Mouse (Mus musculus) heart, embryonic 11.5 days (tissue): Measurements from ENCODE around the gene Smpx. TPM values are rescaled to one million over a fixed set of nuclear protein-coding genes. Genes with fewer than 3 reads are reported as not detected.

ENCODE experiments used
- ATAC-seq: fragments of 200-750 bp; cut with Nextera tagmentation; replicated peaks from 2 replicates; pipeline ENCODE4 v1.8.0; 2017; ENCODE audit warnings: moderate library complexity; ENCODE audit not compliant: insufficient number of reproducible peaks, low FRiP score, low TSS enrichment
- H3K27ac ChIP-seq: fragments of 300-500 bp; sonication (generic); 2 replicates; pipeline ENCODE4 v1.5.1; 2014; ENCODE audit warnings: mild to moderate bottlenecking, low read depth, low read length
- H3K27me3 ChIP-seq: fragments of 300-500 bp; sonication (generic); 2 replicates; pipeline ENCODE4 v1.6.1; 2014; ENCODE audit warnings: mild to moderate bottlenecking, low read length, mixed read lengths; ENCODE audit not compliant: control insufficient read depth, insufficient read depth
- H3K36me3 ChIP-seq: fragments of 300-500 bp; sonication (generic); 2 replicates; pipeline ENCODE4 v1.6.1; 2014; ENCODE audit warnings: mild to moderate bottlenecking, low read length, moderate library complexity, mixed read lengths; ENCODE audit not compliant: control insufficient read depth, insufficient read depth
- H3K4me1 ChIP-seq: fragments of 300-500 bp; sonication (generic); 2 replicates; pipeline ENCODE4 v1.6.1; 2014; ENCODE audit warnings: low read length; ENCODE audit not compliant: control insufficient read depth, insufficient read depth
- H3K4me2 ChIP-seq: fragments of 300-500 bp; sonication (generic); 2 replicates; pipeline ENCODE4 v1.6.1; 2014; ENCODE audit warnings: mild to moderate bottlenecking, moderate library complexity
- H3K4me3 ChIP-seq: fragments of 300-500 bp; sonication (generic); 2 replicates; pipeline ENCODE4 v1.5.1; 2014; ENCODE audit warnings: low read depth, low read length
- H3K9ac ChIP-seq: fragments of 300-500 bp; sonication (generic); 2 replicates; pipeline ENCODE4 v1.6.1; 2014; ENCODE audit warnings: mild to moderate bottlenecking, low read depth, low read length, moderate library complexity
- H3K9me3 ChIP-seq: fragments of 300-500 bp; sonication (generic); replicated peaks from 2 replicates; pipeline ENCODE4 v1.6.1; 2016; ENCODE audit warnings: low read length; ENCODE audit not compliant: control insufficient read depth
- WGBS: fragments of 180-500 bp; shearing (Covaris S2); extraction: QIAGEN DNeasy Blood & Tissue Kit; methylation state at CpG from one replicate; pipeline ENCODE4 v1.1.7; 2014; ENCODE audit not compliant: insufficient replicate concordance; 5-methylcytosine and 5-hydroxymethylcytosine counted together
- polyA plus RNA-seq: library from polyadenylated mRNA; unstranded; fragments of >200 nt; fragmentation: Nextera tagmentation; extraction: Ambion mirVana; gene quantifications from 2 replicates; pipeline ENCODE4 v1.2.1, GENCODE M21; 2014

Smpx gene
- polyA plus RNA-seq, 1 experiment from 2014 or later, result 731 TPM

DNA sequence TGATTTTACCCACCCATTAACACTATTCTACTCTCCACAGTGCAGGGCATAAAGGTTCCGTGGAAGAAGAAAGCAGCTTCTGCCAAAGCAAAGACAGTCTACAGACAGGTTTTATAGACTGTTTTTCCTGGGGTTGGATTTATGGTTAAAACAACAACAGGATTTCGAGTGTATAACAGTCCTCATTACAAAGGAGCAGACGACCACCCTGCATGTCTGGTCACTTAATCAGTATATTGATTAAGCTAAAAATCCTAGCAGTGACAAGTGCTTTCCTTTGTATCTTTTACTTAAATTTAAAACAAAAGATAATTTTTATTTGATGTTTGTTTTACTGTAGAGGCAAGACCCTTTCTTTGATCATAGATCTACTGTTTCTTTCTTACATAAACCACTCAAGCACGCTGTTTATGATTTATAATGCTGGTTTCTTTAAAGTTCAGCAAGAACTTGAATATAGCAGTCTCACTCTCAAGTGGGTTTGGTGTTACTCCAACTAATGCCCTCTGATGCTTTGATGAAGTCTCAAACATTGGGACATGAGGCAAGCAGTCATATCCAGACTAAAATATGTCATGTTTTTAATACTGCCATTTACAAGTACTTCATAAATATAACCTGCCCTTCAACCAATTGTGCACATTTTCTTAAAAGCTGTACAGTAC, 10.0 kb downstream of the Smpx start:
- H3K36me3 ChIP-seq, result no peaks in the 10 kb centered on the region
- no peak overlapping the region for H3K9ac ChIP-seq
- no peak overlapping the region for H3K4me3 ChIP-seq
- WGBS, result 58% methylated on average over 4 of the region's 4 CpGs
- no peak overlapping the region for H3K27ac ChIP-seq
- no peaks in the 10 kb centered on the region for H3K9me3 ChIP-seq
- no peaks in the 10 kb centered on the region for H3K4me1 ChIP-seq
- ATAC-seq, result no peak
- H3K4me2 ChIP-seq, result no peak overlapping the region
- H3K27me3 ChIP-seq, result no peaks in the 10 kb centered on the region

DNA sequence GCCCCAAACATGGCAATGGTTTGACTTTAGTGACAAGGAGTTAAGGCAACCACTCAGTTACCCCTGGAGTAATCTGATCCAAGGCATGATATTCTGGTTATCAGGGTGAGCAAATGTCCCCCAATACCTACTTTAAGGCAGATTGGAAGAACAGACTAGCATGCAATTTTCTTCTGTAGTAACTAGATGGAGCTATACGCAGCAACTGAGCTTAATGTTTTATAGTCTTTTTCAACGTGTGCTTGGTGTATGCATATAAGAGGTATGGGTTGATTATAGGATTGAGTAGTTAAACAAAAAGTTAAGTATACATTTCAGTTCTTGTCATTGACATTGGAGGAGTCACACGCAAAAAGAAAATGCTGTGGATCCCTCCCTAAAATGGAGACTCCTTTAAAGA, 21.2 kb downstream of the Smpx start:
- no peak overlapping the region for H3K4me2 ChIP-seq
- no peak overlapping the region for H3K9ac ChIP-seq
- no peak for ATAC-seq
- no peaks in the 10 kb centered on the region for H3K27me3 ChIP-seq
- no peak overlapping the region for H3K4me3 ChIP-seq
- no peak overlapping the region for H3K27ac ChIP-seq
- 54% methylated on average over 3 of the region's 3 CpGs for WGBS
- H3K9me3 ChIP-seq, result no peaks in the 10 kb centered on the region
- no peaks in the 10 kb centered on the region for H3K36me3 ChIP-seq
- no peaks in the 10 kb centered on the region for H3K4me1 ChIP-seq

DNA sequence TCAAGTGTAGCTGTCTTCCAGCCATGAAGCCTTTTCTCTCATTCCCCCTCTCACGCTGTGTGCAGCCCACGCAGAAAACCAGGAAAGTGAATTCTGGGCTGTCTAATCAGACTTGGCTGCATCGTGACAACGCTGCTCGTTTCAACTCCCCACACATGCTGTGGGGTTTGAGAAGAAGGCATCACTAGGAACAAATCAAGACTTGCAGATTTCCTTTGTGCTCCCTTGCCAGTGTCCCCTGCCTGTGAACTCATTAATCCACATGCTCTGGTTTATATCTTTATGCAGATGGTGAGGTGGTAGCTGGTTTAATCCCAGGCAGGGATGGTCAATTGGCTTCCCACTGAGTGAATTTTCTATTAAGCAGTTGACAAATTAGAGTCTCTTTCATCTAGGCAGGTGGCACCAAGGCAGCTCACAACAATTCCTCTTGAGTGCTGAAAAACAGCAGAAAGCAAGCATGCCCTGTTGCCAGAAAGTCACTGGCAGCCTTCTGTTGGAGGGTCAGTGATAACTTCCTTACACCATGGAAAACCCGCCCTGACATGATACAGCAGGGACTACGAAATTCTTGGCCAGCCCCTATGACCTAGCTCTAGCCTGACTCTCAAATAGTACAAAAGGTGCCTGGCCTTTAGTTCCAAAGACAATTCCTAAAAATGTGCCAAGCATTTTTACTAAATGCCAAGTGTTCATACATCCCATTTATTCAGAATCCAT, 32.1 kb downstream of the Smpx start:
- H3K36me3 ChIP-seq, result no peaks in the 10 kb centered on the region
- ATAC-seq, result no peak
- H3K4me1 ChIP-seq, result no peaks in the 10 kb centered on the region; the same call in 1 of the 2 replicates
- no peak overlapping the region for H3K27ac ChIP-seq
- no peak overlapping the region for H3K9ac ChIP-seq
- H3K4me3 ChIP-seq, result no peak overlapping the region
- H3K9me3 ChIP-seq, result no peaks in the 10 kb centered on the region
- no peak overlapping the region for H3K4me2 ChIP-seq
- H3K27me3 ChIP-seq, result no peaks in the 10 kb centered on the region
- WGBS, result 42% methylated on average over 7 of the region's 7 CpGs

DNA sequence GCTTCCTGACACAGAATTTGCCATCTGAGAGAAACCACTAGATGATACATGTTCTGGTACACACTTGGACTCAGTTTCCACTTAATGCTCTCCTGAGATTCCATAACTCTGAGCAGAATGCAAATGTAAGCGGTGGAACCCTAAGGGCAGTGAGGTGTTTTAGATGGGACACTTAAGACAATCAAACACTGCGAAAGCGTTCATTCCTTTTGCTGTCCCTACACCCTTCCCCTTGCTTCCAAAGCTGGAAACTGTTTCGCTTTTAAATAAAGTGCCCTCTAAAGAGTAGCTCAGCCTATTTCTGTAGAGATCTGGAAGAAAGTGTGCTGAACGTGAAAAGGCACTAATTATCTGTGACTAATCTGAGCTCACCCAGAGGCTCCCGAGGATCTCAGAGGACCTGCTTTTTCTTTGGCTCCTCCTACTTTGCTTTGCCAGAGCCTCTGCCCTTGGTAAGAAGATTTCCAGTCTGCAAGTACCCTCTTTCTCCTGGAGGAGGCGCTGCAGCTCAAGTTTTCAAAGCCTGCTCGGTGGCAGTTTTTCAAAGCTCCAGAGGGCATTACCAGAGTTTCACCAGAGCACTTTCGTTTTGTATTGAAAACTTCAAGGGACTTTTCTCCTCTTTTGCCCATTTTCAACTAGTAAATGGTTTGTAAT, 33.1 kb downstream of the Smpx start:
- no peak for ATAC-seq
- Histone ChIP-seq H3K4me2 (no peak overlapping the region), H3K27ac (no peak overlapping the region), H3K36me3 (no peaks in the 10 kb centered on the region), H3K9ac (no peak overlapping the region), H3K9me3 (no peaks in the 10 kb centered on the region), H3K4me3 (no peak overlapping the region), H3K27me3 (no peaks in the 10 kb centered on the region), H3K4me1 (no peaks in the 10 kb centered on the region; the same call in 1 of the 2 replicates)
- 34% methylated on average over 9 of the region's 9 CpGs for WGBS

DNA sequence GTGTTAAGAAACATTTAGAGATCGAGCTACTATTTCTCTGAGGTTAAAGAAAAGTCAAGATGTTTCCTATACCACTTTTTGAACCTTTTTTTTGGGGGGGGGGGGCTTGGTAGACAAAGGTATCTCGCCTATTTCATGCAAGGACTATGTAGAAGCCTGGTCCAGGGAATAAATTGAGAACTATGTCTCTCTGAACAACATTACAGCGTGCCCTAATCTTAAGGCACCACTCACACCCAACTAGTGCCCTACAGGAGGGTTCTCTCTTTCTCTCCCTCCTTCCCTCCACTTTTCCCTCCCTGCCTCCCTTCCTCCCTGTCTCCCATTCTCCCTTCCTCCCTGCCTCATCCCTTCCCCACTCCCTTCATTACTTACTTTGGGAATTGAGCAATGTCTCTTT, 33.6 kb downstream of the Smpx start:
- no peak overlapping the region for H3K9ac ChIP-seq
- no peaks in the 10 kb centered on the region for H3K36me3 ChIP-seq
- no peak for ATAC-seq
- 45% methylated on average over 3 of the region's 3 CpGs for WGBS
- H3K4me2 ChIP-seq, result no peak overlapping the region
- H3K4me1 ChIP-seq, result no peaks in the 10 kb centered on the region; the same call in 1 of the 2 replicates
- H3K27me3 ChIP-seq, result no peaks in the 10 kb centered on the region
- H3K27ac ChIP-seq, result no peak overlapping the region
- no peaks in the 10 kb centered on the region for H3K9me3 ChIP-seq
- H3K4me3 ChIP-seq, result no peak overlapping the region

DNA sequence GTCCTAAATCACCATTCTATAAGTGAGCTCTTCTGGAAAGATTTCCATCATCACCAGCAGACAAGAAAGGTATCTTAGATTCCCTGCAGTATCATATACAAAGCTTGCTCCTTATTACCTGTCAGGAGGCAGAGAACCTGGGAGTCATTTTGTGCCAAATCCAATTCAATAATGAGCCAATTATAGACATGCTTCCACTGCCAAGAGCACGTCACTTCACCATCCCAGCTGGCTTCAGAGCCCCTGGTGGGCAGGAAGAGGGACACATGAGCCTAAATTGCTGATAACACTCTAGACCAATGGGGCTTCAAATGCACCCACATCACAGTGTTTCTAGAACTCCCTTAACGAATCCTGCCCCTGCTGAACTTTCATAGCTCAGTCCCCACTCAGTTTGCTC, 35.1 kb downstream of the Smpx start:
- no peak for ATAC-seq
- no peak overlapping the region for H3K4me3 ChIP-seq
- H3K27me3 ChIP-seq, result no peaks in the 10 kb centered on the region
- H3K9ac ChIP-seq, result no peak overlapping the region
- H3K27ac ChIP-seq, result no peak overlapping the region
- H3K4me2 ChIP-seq, result no peak overlapping the region
- 55% methylated on average over 2 of the region's 2 CpGs for WGBS
- no peaks in the 10 kb centered on the region; the same call in 1 of the 2 replicates for H3K4me1 ChIP-seq
- H3K9me3 ChIP-seq, result no peaks in the 10 kb centered on the region
- no peaks in the 10 kb centered on the region for H3K36me3 ChIP-seq

DNA sequence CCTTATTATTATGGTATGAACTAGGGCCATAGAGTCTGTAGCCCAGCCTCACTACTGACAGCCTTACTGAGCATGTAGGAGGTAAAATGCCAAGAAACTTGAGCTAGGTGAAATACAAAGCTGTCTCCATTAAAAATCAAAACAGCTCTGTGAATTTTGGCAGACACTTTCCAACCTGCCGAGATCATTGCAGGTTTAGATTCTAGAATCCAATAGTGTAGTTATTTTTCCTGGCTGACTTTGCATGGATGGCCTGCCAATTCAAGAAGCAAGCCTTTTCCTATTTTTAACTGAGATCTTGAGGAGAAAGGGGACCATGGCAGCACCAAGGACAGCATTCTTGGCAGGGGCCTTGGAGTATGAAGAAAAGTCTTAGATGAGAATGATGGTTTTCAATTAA, 35.6 kb downstream of the Smpx start:
- H3K9me3 ChIP-seq, result no peaks in the 10 kb centered on the region
- 79% methylated on average over 1 of the region's 1 CpGs for WGBS
- ATAC-seq, result no peak
- no peaks in the 10 kb centered on the region for H3K27me3 ChIP-seq
- H3K4me2 ChIP-seq, result no peak overlapping the region
- no peak overlapping the region for H3K27ac ChIP-seq
- H3K36me3 ChIP-seq, result no peaks in the 10 kb centered on the region
- no peak overlapping the region for H3K4me3 ChIP-seq
- no peak overlapping the region for H3K9ac ChIP-seq
- H3K4me1 ChIP-seq, result no peaks in the 10 kb centered on the region; the same call in 1 of the 2 replicates

DNA sequence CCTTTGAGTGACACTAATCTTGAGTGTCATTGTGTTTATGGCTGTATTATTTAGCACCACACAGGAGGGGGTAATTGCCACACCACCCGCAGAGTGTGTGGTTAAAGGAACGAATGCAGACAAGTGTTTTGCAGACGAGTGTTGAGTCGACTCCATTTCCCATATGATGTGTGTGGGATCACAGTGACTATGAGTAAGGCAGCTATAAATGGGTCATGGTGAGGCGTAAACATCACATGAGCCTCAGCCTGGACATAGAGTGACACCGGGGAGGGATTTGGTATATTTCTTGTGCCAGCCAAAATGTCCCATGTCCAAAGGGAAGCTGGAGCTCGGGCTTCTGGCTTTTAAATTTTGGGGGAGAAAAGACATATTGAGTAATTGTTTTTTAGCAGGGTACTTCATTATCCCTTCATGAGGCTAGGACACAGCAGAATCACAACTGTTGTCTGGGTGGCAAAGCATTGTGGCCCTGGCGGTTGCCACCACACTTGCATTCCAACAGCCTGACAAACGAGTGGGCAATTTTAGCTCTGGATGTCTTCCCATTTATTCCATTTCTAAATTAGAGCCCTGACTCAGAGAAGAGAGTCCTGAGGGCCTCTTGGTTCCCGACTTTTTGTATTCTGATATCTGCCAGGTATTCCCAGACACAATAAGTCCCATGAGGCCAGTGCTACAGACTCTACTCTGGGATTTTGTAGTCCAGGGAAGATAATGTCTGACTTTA, 49.3 kb downstream of the Smpx start:
- H3K9me3 ChIP-seq, result no peaks in the 10 kb centered on the region
- H3K4me1 ChIP-seq, result no peaks in the 10 kb centered on the region
- WGBS, result 80% methylated on average over 10 of the region's 10 CpGs
- H3K4me2 ChIP-seq, result no peak overlapping the region
- no peak for ATAC-seq
- H3K27ac ChIP-seq, result no peak overlapping the region
- no peaks in the 10 kb centered on the region for H3K27me3 ChIP-seq
- no peak overlapping the region for H3K4me3 ChIP-seq
- no peaks in the 10 kb centered on the region for H3K36me3 ChIP-seq
- no peak overlapping the region for H3K9ac ChIP-seq
